Mouse (Mus musculus) embryonic facial prominence, embryonic 15.5 days (tissue): ENCODE results near the gene Gm7102. TPM values are rescaled to one million over a fixed set of nuclear protein-coding genes. Genes with fewer than 3 reads are reported as not detected.
A peak's percentile ranks its signal among the peaks of the same experiment; 100 is the strongest.
"Not testable (repeated sequence)": the region's sequence is repeated elsewhere in the genome, so short reads cannot be mapped to it uniquely, and the experiment has no call there.

ENCODE experiments used
- ATAC-seq: fragments of 200-750 bp; cut with Nextera tagmentation; 2 replicates; pipeline ENCODE4 v1.8.0; 2017; ENCODE audit warnings: low read depth, moderate TSS enrichment; ENCODE audit not compliant: insufficient number of reproducible peaks, low FRiP score, low TSS enrichment
- H3K27ac ChIP-seq: fragments of 300-500 bp; sonication (generic); replicated peaks from 2 replicates; pipeline ENCODE4 v1.5.1; 2015; ENCODE audit warnings: mild to moderate bottlenecking, inconsistent platforms
- H3K27me3 ChIP-seq: fragments of 300-500 bp; sonication (generic); 2 replicates; pipeline ENCODE4 v1.6.1; 2015; ENCODE audit warnings: inconsistent platforms
- H3K36me3 ChIP-seq: fragments of 300-500 bp; sonication (generic); 2 replicates; pipeline ENCODE4 v1.6.1; 2015; ENCODE audit warnings: mild to moderate bottlenecking, inconsistent platforms
- H3K4me1 ChIP-seq: fragments of 300-500 bp; sonication (generic); 2 replicates; pipeline ENCODE4 v1.6.1; 2015; ENCODE audit warnings: inconsistent platforms
- H3K4me2 ChIP-seq: fragments of 300-500 bp; sonication (generic); replicated peaks from 2 replicates; pipeline ENCODE4 v1.6.1; 2015; ENCODE audit warnings: mild to moderate bottlenecking, inconsistent platforms
- H3K4me3 ChIP-seq: fragments of 300-500 bp; sonication (generic); replicated peaks from 2 replicates; pipeline ENCODE4 v1.5.1; 2015; ENCODE audit warnings: mild to moderate bottlenecking, inconsistent platforms
- H3K9ac ChIP-seq: fragments of 300-500 bp; sonication (generic); 2 replicates; pipeline ENCODE4 v1.6.1; 2015; ENCODE audit warnings: inconsistent platforms
- H3K9me3 ChIP-seq: fragments of 300-500 bp; sonication (generic); replicated peaks from 2 replicates; pipeline ENCODE4 v1.6.1; 2016; ENCODE audit warnings: inconsistent platforms
- WGBS: fragments of 180-500 bp; shearing (Covaris S2); methylation state at CpG from one replicate; pipeline ENCODE4 v1.1.7; 2015; 5-methylcytosine and 5-hydroxymethylcytosine counted together
- polyA plus RNA-seq: library from polyadenylated mRNA; unstranded; fragments of >200 nt; fragmentation: Nextera tagmentation; extraction: Ambion mirVana; gene quantifications from 2 replicates; pipeline ENCODE4 v1.2.1, GENCODE M21; 2015

Gm7102 gene
- 0.12 and 0.19 TPM in 2 replicates for polyA plus RNA-seq

GRCm38 (mm10) chr19:61175756-61176324, at the start of gene Gm7102:
TSS of gene Gm7102 (minus strand) at chr19:61176309.
- Histone ChIP-seq H3K4me3 (peak within 1 kb of the TSS; percentile 28), H3K36me3 (no peaks in the 10 kb centered on the region), H3K27me3 (no peaks in the 10 kb centered on the region), H3K4me2 (peak within 1 kb of the TSS; percentile 44), H3K9ac (no peak within 1 kb of the TSS), H3K27ac (no peak within 1 kb of the TSS), H3K4me1 (no peaks in the 10 kb centered on the region), H3K9me3 (no peaks in the 10 kb centered on the region)
- ATAC-seq = no peak
- WGBS = 25% methylated on average over 39 of the region's 39 CpGs

- Histone ChIP-seq H3K9ac (no peak overlapping the region), H3K27me3 (no peaks in the 10 kb centered on the region), H3K4me2 (peak overlapping the region; percentile 74), H3K4me3 (peak overlapping the region; percentile 66), H3K36me3 (no peaks in the 10 kb centered on the region), H3K4me1 (peaks cover 20% of the 10 kb centered on the region), H3K27ac (no peak overlapping the region), H3K9me3 (no peaks in the 10 kb centered on the region)
- no peak; the same call in 1 of the 2 replicates for ATAC-seq
- WGBS = 26% methylated on average over 53 of the region's 53 CpGs
Observed at GRCm38 (mm10) chr19:61224678-61225525, 48.8 kb upstream of the Gm7102 start.

DNA sequence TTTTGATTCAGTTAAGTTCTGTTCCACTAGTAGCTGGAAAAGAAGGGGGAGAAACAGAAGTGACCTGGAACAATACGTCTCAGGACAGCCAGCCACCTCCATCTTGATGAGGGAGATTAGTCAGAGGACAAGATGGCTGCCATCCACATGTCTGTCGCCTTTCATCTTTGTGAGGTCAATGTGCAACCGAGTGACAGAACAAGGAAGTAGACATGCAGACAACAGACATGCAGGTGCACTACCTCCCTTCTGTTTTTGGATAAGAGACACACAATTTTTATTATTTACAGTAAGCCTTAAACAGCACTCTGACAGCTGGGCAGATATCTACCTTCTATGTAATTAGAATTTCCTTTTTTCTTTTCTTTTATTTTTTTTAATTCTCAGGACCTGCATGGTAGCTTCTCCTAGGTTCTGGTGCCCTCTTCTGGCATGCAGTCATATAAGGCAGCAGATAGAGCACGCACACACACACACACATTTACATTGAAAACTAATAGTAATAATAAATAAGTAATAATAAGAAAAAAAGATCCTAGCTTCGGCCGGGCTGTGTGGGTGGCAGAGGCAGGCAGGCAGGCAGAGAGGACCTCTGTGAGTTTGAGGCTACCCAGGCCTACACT, 47.7 kb upstream of the Gm7102 start:
- 89% methylated on average over 6 of the region's 6 CpGs for WGBS
- peaks cover 20% of the 10 kb centered on the region for H3K4me1 ChIP-seq
- no peaks in the 10 kb centered on the region for H3K36me3 ChIP-seq
- no peak overlapping the region for H3K9ac ChIP-seq
- no peak for ATAC-seq
- no peaks in the 10 kb centered on the region for H3K9me3 ChIP-seq
- no peak overlapping the region for H3K4me3 ChIP-seq
- no peak overlapping the region for H3K27ac ChIP-seq
- no peaks in the 10 kb centered on the region for H3K27me3 ChIP-seq
- no peak overlapping the region for H3K4me2 ChIP-seq

GRCm38 (mm10) chr19:61207506-61207905, 31.4 kb upstream of the Gm7102 start:
- H3K27ac ChIP-seq, H3K4me1 ChIP-seq, H3K27me3 ChIP-seq, H3K4me2 ChIP-seq, H3K9ac ChIP-seq, ATAC-seq, H3K36me3 ChIP-seq, H3K4me3 ChIP-seq, H3K9me3 ChIP-seq: not testable (repeated sequence)
- WGBS = 84% methylated on average over 6 of the region's 6 CpGs

DNA sequence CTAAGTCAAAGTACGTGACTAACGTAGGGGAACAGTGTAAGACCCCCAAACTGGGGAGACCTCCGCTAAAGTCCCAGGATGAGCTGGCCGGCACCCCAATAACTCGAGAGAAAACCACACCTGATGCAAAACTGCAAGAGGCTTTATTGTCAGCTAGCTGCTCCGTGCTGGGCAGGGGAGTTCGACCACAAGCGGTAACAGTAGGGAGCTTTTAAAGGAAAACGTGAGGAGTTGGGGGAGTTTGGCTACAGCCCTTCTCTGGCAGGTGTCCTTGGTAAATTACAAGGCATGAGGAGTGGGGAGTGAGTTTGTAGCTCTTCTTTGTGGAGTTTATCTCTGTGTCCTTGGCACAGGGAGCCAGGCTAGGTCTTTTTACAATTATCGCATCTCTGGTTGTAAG, 23.7 kb upstream of the Gm7102 start:
- ATAC-seq = no peak
- Histone ChIP-seq H3K27me3 (no peaks in the 10 kb centered on the region), H3K4me3 (no peak overlapping the region), H3K4me1 (no peaks in the 10 kb centered on the region), H3K27ac (no peak overlapping the region), H3K9ac (no peak overlapping the region), H3K4me2 (no peak overlapping the region), H3K36me3 (no peaks in the 10 kb centered on the region), H3K9me3 (no peaks in the 10 kb centered on the region)
- 12% methylated on average over 10 of the region's 10 CpGs for WGBS

- ATAC-seq = no peak
- 12% methylated on average over 13 of the region's 13 CpGs for WGBS
Observed at GRCm38 (mm10) chr19:61199316-61199715, 23.2 kb upstream of the Gm7102 start.

DNA sequence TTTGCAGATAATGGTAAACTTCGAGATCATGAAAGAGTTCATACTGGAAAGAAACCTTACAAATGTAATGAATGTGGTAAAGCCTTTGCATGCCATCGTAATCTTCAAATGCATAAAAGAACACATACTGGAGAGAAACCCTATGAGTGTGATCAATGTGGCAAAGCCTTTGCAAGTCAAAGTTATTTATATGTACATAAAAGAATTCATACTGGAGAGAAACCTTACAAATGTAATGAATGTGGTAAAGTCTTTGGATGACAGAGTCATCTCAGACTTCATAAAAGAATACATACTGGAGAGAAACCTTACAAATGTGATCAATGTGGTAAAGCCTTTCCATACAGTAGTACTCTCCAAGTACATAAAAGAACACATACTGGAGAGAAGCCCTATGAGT, 7.5 kb upstream of the Gm7102 start, which contains the start of gene Gm6020:
TSS of gene Gm6020 (plus strand) at position 301 of the 400 bp plus-strand sequence.
- H3K4me1 ChIP-seq, H3K36me3 ChIP-seq, H3K4me3 ChIP-seq, H3K27me3 ChIP-seq, H3K4me2 ChIP-seq, H3K9me3 ChIP-seq, H3K27ac ChIP-seq, ATAC-seq, H3K9ac ChIP-seq: not testable (repeated sequence)
- WGBS = 76% methylated on average over 2 of the region's 2 CpGs

More at GRCm38 (mm10) chr19:61199316-61199715, 23.2 kb upstream of the Gm7102 start:
- Histone ChIP-seq H3K4me3 (no peak overlapping the region), H3K4me1 (no peaks in the 10 kb centered on the region), H3K27ac (no peak overlapping the region), H3K9me3 (no peaks in the 10 kb centered on the region), H3K27me3 (no peaks in the 10 kb centered on the region), H3K4me2 (no peak overlapping the region), H3K9ac (no peak overlapping the region), H3K36me3 (no peaks in the 10 kb centered on the region)

GRCm38 (mm10) chr19:61151701-61152420, 24.2 kb downstream of the Gm7102 start:
- 7% methylated on average over 27 of the region's 27 CpGs for WGBS
- peak overlapping the region; percentile 67 for H3K4me2 ChIP-seq
- no peaks in the 10 kb centered on the region for H3K9me3 ChIP-seq
- peak overlapping the region; percentile 38 for H3K4me3 ChIP-seq
- peak overlapping the region; percentile 15; the same call in 1 of the 2 replicates for H3K9ac ChIP-seq
- H3K36me3 ChIP-seq = no peaks in the 10 kb centered on the region
- peak; percentile 24; the same call in 1 of the 2 replicates for ATAC-seq
- no peaks in the 10 kb centered on the region for H3K27me3 ChIP-seq
- H3K4me1 ChIP-seq = no peaks in the 10 kb centered on the region
- no peak overlapping the region for H3K27ac ChIP-seq

DNA sequence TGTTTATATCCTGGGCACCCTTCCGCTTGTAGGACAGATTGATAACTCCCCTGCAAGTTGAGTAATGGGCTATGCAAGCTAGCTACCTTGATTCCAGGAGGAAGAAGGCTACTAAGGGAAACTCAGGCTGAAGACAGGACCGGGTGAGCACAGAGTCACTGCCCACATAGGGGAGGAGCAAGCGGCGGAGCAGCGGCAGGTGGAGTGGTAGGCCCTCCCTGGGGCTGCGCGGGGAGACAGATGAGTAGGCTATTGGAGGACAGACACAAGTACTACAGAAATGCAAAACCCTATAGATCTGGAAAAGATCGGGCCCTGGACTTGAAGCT, 24.8 kb downstream of the Gm7102 start:
- Histone ChIP-seq H3K27ac (no peak overlapping the region), H3K36me3 (no peaks in the 10 kb centered on the region), H3K27me3 (no peaks in the 10 kb centered on the region), H3K4me1 (no peaks in the 10 kb centered on the region), H3K4me2 (peak overlapping the region; percentile 67), H3K9ac (0 out of 2 replicates have a peak overlapping the region, but pooled peaks have one; percentile 15), H3K9me3 (no peaks in the 10 kb centered on the region), H3K4me3 (peak overlapping the region; percentile 38)
- ATAC-seq = no peak
- WGBS = 7% methylated on average over 8 of the region's 8 CpGs

GRCm38 (mm10) chr19:61141299-61141698, 34.8 kb downstream of the Gm7102 start:
- ATAC-seq = no peak
- Histone ChIP-seq H3K9ac (peak overlapping the region; percentile 47; the same call in 1 of the 2 replicates), H3K27me3 (no peaks in the 10 kb centered on the region), H3K36me3 (no peaks in the 10 kb centered on the region), H3K9me3 (no peaks in the 10 kb centered on the region), H3K4me2 (peak overlapping the region; percentile 79), H3K4me1 (peaks cover 11% of the 10 kb centered on the region), H3K27ac (no peak overlapping the region), H3K4me3 (peak overlapping the region; percentile 80)
- WGBS = 20% methylated on average over 4 of the region's 4 CpGs
